Mouse (Mus musculus): ENCODE results near the gene Pik3ca. TPM values are rescaled to one million over a fixed set of nuclear protein-coding genes. Genes with fewer than 3 reads are reported as not detected.

The Pik3ca gene
- polyA plus RNA-seq, 1 experiment from 2014 or later, result 6.6 TPM

GRCm38 (mm10) chr3:32406804-32407203 is 9.3 kb downstream of the Pik3ca start:
- 85% methylated on average over 6 of the region's 6 CpGs for whole genome bisulfite sequencing
- Histone ChIP-seq H3K36me3 (no peaks in the 10 kb centered on the region), H3K9me3 (replicated peaks) (no peaks in the 10 kb centered on the region), H3K27me3 (ENCODE audit: low read depth, poor library complexity, severe bottlenecking) (no peaks in the 10 kb centered on the region), H3K4me3 (no peak overlapping the region), H3K27ac (replicated peaks) (no peak overlapping the region), H3K4me1 (0 out of 2 replicates have a peak, but pooled peaks cover 3% of the 10 kb centered on the region)
- no peak for DNase-seq (ENCODE audit: low spot score)

GRCm38 (mm10) chr3:32408811-32409273 is 11.4 kb downstream of the Pik3ca start:
- Histone ChIP-seq H3K27ac (replicated peaks) (no peak overlapping the region), H3K9me3 (replicated peaks) (no peaks in the 10 kb centered on the region), H3K27me3 (ENCODE audit: low read depth, poor library complexity, severe bottlenecking) (no peaks in the 10 kb centered on the region), H3K36me3 (no peaks in the 10 kb centered on the region), H3K4me3 (no peak overlapping the region), H3K4me1 (0 out of 2 replicates have a peak, but pooled peaks cover 3% of the 10 kb centered on the region)
- DNase-seq (ENCODE audit: low spot score), result no peak
- WGBS, result 93% methylated on average over 3 of the region's 3 CpGs

GRCm38 (mm10) chr3:32412502-32413044 is 15.1 kb downstream of the Pik3ca start:
- no peaks in the 10 kb centered on the region for H3K27me3 ChIP-seq (ENCODE audit: low read depth, poor library complexity, severe bottlenecking)
- WGBS, result 89% methylated on average over 7 of the region's 7 CpGs

GRCm38 (mm10) chr3:32414381-32414780 is 16.9 kb downstream of the Pik3ca start:
- Histone ChIP-seq H3K36me3 (0 out of 2 replicates have a peak, but pooled peaks cover 8% of the 10 kb centered on the region), H3K27ac (replicated peaks) (no peak overlapping the region)
- 75% methylated on average over 4 of the region's 4 CpGs for WGBS

More at GRCm38 (mm10) chr3:32412502-32413044, 15.1 kb downstream of the Pik3ca start:
- no peak overlapping the region for H3K27ac ChIP-seq (replicated peaks)
- no peaks in the 10 kb centered on the region for H3K9me3 ChIP-seq (replicated peaks)
- H3K4me3 ChIP-seq, result no peak overlapping the region
- H3K36me3 ChIP-seq, result 0 out of 2 replicates have a peak, but pooled peaks cover 2% of the 10 kb centered on the region
- no peak for DNase-seq (ENCODE audit: low spot score)
- peaks cover 9% of the 10 kb centered on the region; the same call in 1 of the 2 replicates for H3K4me1 ChIP-seq

GRCm38 (mm10) chr3:32415370-32416309 is 18.2 kb downstream of the Pik3ca start:
- WGBS, result 77% methylated on average over 3 of the region's 3 CpGs
- H3K27ac ChIP-seq (replicated peaks), result no peak overlapping the region
- no peak for DNase-seq (ENCODE audit: low spot score)

More at GRCm38 (mm10) chr3:32414381-32414780, 16.9 kb downstream of the Pik3ca start:
- no peak for DNase-seq (ENCODE audit: low spot score)
- Histone ChIP-seq H3K9me3 (replicated peaks) (no peaks in the 10 kb centered on the region), H3K27me3 (ENCODE audit: low read depth, poor library complexity, severe bottlenecking) (no peaks in the 10 kb centered on the region), H3K4me3 (no peak overlapping the region), H3K4me1 (peaks cover 9% of the 10 kb centered on the region; the same call in 1 of the 2 replicates)

GRCm38 (mm10) chr3:32417751-32418211 is 20.3 kb downstream of the Pik3ca start:
- Histone ChIP-seq H3K4me3 (no peak overlapping the region), H3K4me1 (peaks cover 5% of the 10 kb centered on the region; the same call in 1 of the 2 replicates), H3K27ac (replicated peaks) (no peak overlapping the region), H3K9me3 (replicated peaks) (no peaks in the 10 kb centered on the region), H3K36me3 (0 out of 2 replicates have a peak, but pooled peaks cover 8% of the 10 kb centered on the region), H3K27me3 (ENCODE audit: low read depth, poor library complexity, severe bottlenecking) (no peaks in the 10 kb centered on the region)
- 92% methylated on average over 5 of the region's 5 CpGs for WGBS
- no peak for DNase-seq (ENCODE audit: low spot score)

More at GRCm38 (mm10) chr3:32415370-32416309, 18.2 kb downstream of the Pik3ca start:
- no peaks in the 10 kb centered on the region for H3K27me3 ChIP-seq (ENCODE audit: low read depth, poor library complexity, severe bottlenecking)
- peaks cover 9% of the 10 kb centered on the region; the same call in 1 of the 2 replicates for H3K4me1 ChIP-seq
- no peak overlapping the region for H3K4me3 ChIP-seq
- no peaks in the 10 kb centered on the region for H3K9me3 ChIP-seq (replicated peaks)
- 0 out of 2 replicates have a peak, but pooled peaks cover 8% of the 10 kb centered on the region for H3K36me3 ChIP-seq

GRCm38 (mm10) chr3:32419866-32420265 is 22.4 kb downstream of the Pik3ca start:
- Histone ChIP-seq H3K27me3 (ENCODE audit: low read depth, poor library complexity, severe bottlenecking) (no peaks in the 10 kb centered on the region), H3K36me3 (peaks cover 16% of the 10 kb centered on the region; the same call in 1 of the 2 replicates), H3K27ac (replicated peaks) (no peak overlapping the region), H3K4me1 (peaks cover 5% of the 10 kb centered on the region; the same call in 1 of the 2 replicates), H3K4me3 (no peak overlapping the region), H3K9me3 (replicated peaks) (peaks cover 4% of the 10 kb centered on the region; the same call in 1 of the 2 replicates)
- DNase-seq (ENCODE audit: low spot score), result no peak
- WGBS, result 89% methylated on average over 2 of the region's 2 CpGs

- Histone ChIP-seq H3K4me1 (no peaks in the 10 kb centered on the region), H3K9me3 (replicated peaks) (peaks cover 4% of the 10 kb centered on the region; the same call in 1 of the 2 replicates), H3K27ac (replicated peaks) (no peak overlapping the region), H3K27me3 (ENCODE audit: low read depth, poor library complexity, severe bottlenecking) (no peaks in the 10 kb centered on the region), H3K4me3 (no peak overlapping the region), H3K36me3 (peaks cover 20% of the 10 kb centered on the region; the same call in 1 of the 2 replicates)
- WGBS, result 91% methylated on average over 6 of the region's 6 CpGs
- DNase-seq (ENCODE audit: low spot score), result no peak
Measured at GRCm38 (mm10) chr3:32421115-32422054, 23.9 kb downstream of the Pik3ca start.

- H3K36me3 ChIP-seq, result peaks cover 16% of the 10 kb centered on the region; the same call in 1 of the 2 replicates
- peaks cover 4% of the 10 kb centered on the region; the same call in 1 of the 2 replicates for H3K9me3 ChIP-seq (replicated peaks)
- H3K27ac ChIP-seq (replicated peaks), result no peak overlapping the region
- H3K27me3 ChIP-seq (ENCODE audit: low read depth, poor library complexity, severe bottlenecking), result no peaks in the 10 kb centered on the region
- 83% methylated on average over 4 of the region's 4 CpGs for WGBS
- no peaks in the 10 kb centered on the region for H3K4me1 ChIP-seq
- no peak overlapping the region for H3K4me3 ChIP-seq
- no peak for DNase-seq (ENCODE audit: low spot score)
Measured at GRCm38 (mm10) chr3:32427695-32428094, 30.2 kb downstream of the Pik3ca start.

- Histone ChIP-seq H3K4me1 (no peaks in the 10 kb centered on the region), H3K9me3 (replicated peaks) (peaks cover 4% of the 10 kb centered on the region; the same call in 1 of the 2 replicates), H3K36me3 (peaks cover 19% of the 10 kb centered on the region; the same call in 1 of the 2 replicates), H3K27me3 (ENCODE audit: low read depth, poor library complexity, severe bottlenecking) (no peaks in the 10 kb centered on the region), H3K4me3 (no peak overlapping the region), H3K27ac (replicated peaks) (no peak overlapping the region)
- DNase-seq (ENCODE audit: low spot score), result no peak
- 91% methylated on average over 3 of the region's 3 CpGs for WGBS
Measured at GRCm38 (mm10) chr3:32428361-32428760, 30.9 kb downstream of the Pik3ca start.

- DNase-seq (ENCODE audit: low spot score), result no peak
- no peaks in the 10 kb centered on the region for H3K4me1 ChIP-seq
- H3K9me3 ChIP-seq (replicated peaks), result no peaks in the 10 kb centered on the region; the same call in 1 of the 2 replicates
- H3K27me3 ChIP-seq (ENCODE audit: low read depth, poor library complexity, severe bottlenecking), result no peaks in the 10 kb centered on the region
- WGBS, result 90% methylated on average over 4 of the region's 4 CpGs
- peaks cover 16% of the 10 kb centered on the region; the same call in 1 of the 2 replicates for H3K36me3 ChIP-seq
- no peak overlapping the region for H3K27ac ChIP-seq (replicated peaks)
- no peak overlapping the region for H3K4me3 ChIP-seq
Measured at GRCm38 (mm10) chr3:32428921-32429320, 31.4 kb downstream of the Pik3ca start.

Data from midbrain, embryonic 10.5 days (tissue).